Comparison of ENCODE assay signal across 23 mouse cellular contexts in genomic region chr7:84227652-84228051, GRCm38 (mm10).
"Had no signal": no experiment of that assay in that cellular context is flagged by ENCODE, and none has a peak within 500 bp of the region (broad histone marks: within the 10 kb centered on the region; RNA-seq: fewer than 3 reads in every experiment).

No protein-coding gene starts in this region.

- H3K27me3 ChIP-seq: heart, embryonic 12.5 days; hindbrain, embryonic 12.5 days; limb, embryonic 13.5 days; limb, embryonic 15.5 days; liver, embryonic 12.5 days had no signal

- H3K4me2 ChIP-seq: heart, embryonic 12.5 days; hindbrain, embryonic 12.5 days; hindbrain, embryonic 14.5 days; limb, embryonic 13.5 days; limb, embryonic 15.5 days; liver, embryonic 12.5 days had no signal

- H3K36me3 ChIP-seq: heart, embryonic 10.5 days; heart, embryonic 12.5 days; hindbrain, embryonic 10.5 days; hindbrain, embryonic 12.5 days; limb, embryonic 13.5 days; limb, embryonic 15.5 days; liver, embryonic 12.5 days had no signal

- H3K9ac ChIP-seq: heart, embryonic 12.5 days; hindbrain, embryonic 12.5 days; hindbrain, embryonic 14.5 days; limb, embryonic 13.5 days; limb, embryonic 15.5 days; liver, embryonic 12.5 days; liver, embryonic 14.5 days had no signal

- H3K4me1 ChIP-seq: heart, embryonic 10.5 days; heart, embryonic 12.5 days; hindbrain, embryonic 10.5 days; hindbrain, embryonic 12.5 days; limb, embryonic 13.5 days; liver, embryonic 12.5 days had no signal

- H3K4me3 ChIP-seq: heart, adult 2 months; heart, embryonic 10.5 days; heart, embryonic 12.5 days; hindbrain, embryonic 10.5 days; hindbrain, embryonic 12.5 days; limb, embryonic 13.5 days; limb, embryonic 15.5 days; liver, embryonic 12.5 days had no signal

- DNase-seq: gastrocnemius, postnatal 10 days; gastrocnemius, postnatal 25 days; heart, adult 2 months; heart, postnatal 10 days; heart, postnatal 4 days; kidney, adult 11 months; kidney, adult 9 months; kidney, postnatal 10 days; kidney, postnatal 36 days; layer of hippocampus, adult 9-11 months; layer of hippocampus, postnatal 36 days; left cerebral cortex, postnatal 4 days had no signal

- H3K27ac ChIP-seq: heart, adult 2 months; heart, embryonic 10.5 days; hindbrain, embryonic 10.5 days; hindbrain, embryonic 12.5 days; hindbrain, embryonic 14.5 days; limb, embryonic 13.5 days; limb, embryonic 15.5 days; liver, embryonic 12.5 days; liver, embryonic 14.5 days had no signal

- ATAC-seq: hindbrain, embryonic 16.5 days; inflammation-experienced regulatory T-cells, adult 6 months; liver, embryonic 12.5 days had no signal

- H3K9me3 ChIP-seq: heart, embryonic 10.5 days; heart, embryonic 12.5 days; hindbrain, embryonic 10.5 days; hindbrain, embryonic 12.5 days; limb, embryonic 13.5 days; limb, embryonic 15.5 days; liver, embryonic 12.5 days had no signal
